In the genomic region with DNA sequence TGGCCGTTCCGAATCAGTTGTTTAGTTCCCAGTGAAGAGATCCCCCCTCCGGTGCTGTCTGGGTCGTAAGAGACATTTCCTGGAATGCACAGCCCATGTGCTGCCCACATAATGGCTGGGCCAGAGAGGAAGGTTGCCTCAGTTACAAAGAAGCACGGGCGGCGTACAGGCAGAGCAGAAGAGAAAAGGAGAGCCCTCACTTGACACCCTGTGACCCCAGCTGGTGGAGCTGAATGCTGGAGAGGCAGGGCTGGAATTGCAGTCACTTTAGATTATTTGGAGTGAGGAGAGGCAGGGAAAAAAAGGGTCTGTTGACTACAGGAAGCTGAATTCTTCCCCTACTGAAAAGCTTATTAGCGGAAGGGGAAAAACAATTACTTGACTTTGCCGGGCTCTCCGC, we compare ENCODE assay signal across 9 mouse cellular contexts.
DNase-seq lines count a peak whose midpoint lies in the region; ATAC-seq and TF ChIP-seq lines count a peak whose summit lies in the region.
"Had no signal": no experiment of that assay in that cellular context is flagged by ENCODE, and none has a peak within 500 bp of the region (broad histone marks: within the 10 kb centered on the region; RNA-seq: fewer than 3 reads in every experiment).

No protein-coding gene starts in this region.

- H3K4me3 ChIP-seq in forebrain, embryonic 11.5 days (ENCODE audit: low read depth, low read length), result no peak overlapping the region
- no peak overlapping the region for H3K4me3 ChIP-seq in forebrain, postnatal 0 days (ENCODE audit: low read depth, low read length)
- no peak overlapping the region for H3K4me3 ChIP-seq in liver, embryonic 11.5 days (ENCODE audit: low read depth, low read length)
- H3K4me3 ChIP-seq in liver, postnatal 0 days (ENCODE audit: low read depth, low read length), result no peak overlapping the region
- no peak overlapping the region for H3K4me3 ChIP-seq in forebrain, embryonic 14.5 days (ENCODE audit: low read depth, low read length)
- H3K4me3 ChIP-seq in midbrain, embryonic 14.5 days (replicated peaks; ENCODE audit: low read depth, low read length), result no peak overlapping the region

- peaks cover 5% of the 10 kb centered on the region; the same call in 1 of the 2 replicates for H3K27me3 ChIP-seq in forebrain, embryonic 11.5 days (ENCODE audit: control insufficient read depth, insufficient read depth, low read length)
- H3K27me3 ChIP-seq in forebrain, postnatal 0 days (ENCODE audit: insufficient read depth, low read length), result no peaks in the 10 kb centered on the region
- no peaks in the 10 kb centered on the region for H3K27me3 ChIP-seq in liver, embryonic 11.5 days (replicated peaks; ENCODE audit: control insufficient read depth, insufficient read depth, low read length)
- H3K27me3 ChIP-seq in liver, postnatal 0 days (ENCODE audit: insufficient read depth, low read length), result no peaks in the 10 kb centered on the region
- no peaks in the 10 kb centered on the region; the same call in 1 of the 2 replicates for H3K27me3 ChIP-seq in forebrain, embryonic 14.5 days (replicated peaks; ENCODE audit: control insufficient read depth, insufficient read depth, low read length)
- peaks cover 4% of the 10 kb centered on the region; the same call in 1 of the 2 replicates for H3K27me3 ChIP-seq in midbrain, embryonic 14.5 days (ENCODE audit: control insufficient read depth, insufficient read depth, low read length)

- peak; percentile 61; the same call in 1 of the 2 replicates for ATAC-seq in forebrain, embryonic 11.5 days (replicated peaks; ENCODE audit: low FRiP score)
- no peak for ATAC-seq in forebrain, postnatal 0 days
- ATAC-seq in liver, embryonic 11.5 days (replicated peaks; ENCODE audit: low FRiP score), result no peak
- no peak for ATAC-seq in liver, postnatal 0 days
- no peak for ATAC-seq in forebrain, embryonic 14.5 days
- no peak for ATAC-seq in midbrain, embryonic 14.5 days (ENCODE audit: low FRiP score, low TSS enrichment)

- H3K27ac ChIP-seq in forebrain, embryonic 11.5 days (ENCODE audit: low read depth, low read length), result no peak overlapping the region; the same call in 1 of the 2 replicates
- H3K27ac ChIP-seq in forebrain, postnatal 0 days (ENCODE audit: low read depth, low read length), result no peak overlapping the region
- H3K27ac ChIP-seq in liver, embryonic 11.5 days (ENCODE audit: low read depth, low read length), result peak overlapping the region; percentile 8
- no peak overlapping the region for H3K27ac ChIP-seq in liver, postnatal 0 days (ENCODE audit: low read depth)
- H3K27ac ChIP-seq in forebrain, embryonic 14.5 days (ENCODE audit: low read depth, low read length), result 0 out of 2 replicates have a peak overlapping the region, but pooled peaks have one; percentile 18
- H3K27ac ChIP-seq in midbrain, embryonic 14.5 days (replicated peaks; ENCODE audit: low read depth, low read length), result peak overlapping the region; percentile 60
- H3K27ac ChIP-seq: liver, embryonic 14.5 days had no signal

- H3K9ac ChIP-seq in forebrain, embryonic 11.5 days (ENCODE audit: low read length), result no peak overlapping the region
- H3K9ac ChIP-seq in forebrain, postnatal 0 days, result no peak overlapping the region
- no peak overlapping the region for H3K9ac ChIP-seq in liver, embryonic 11.5 days (ENCODE audit: low read depth, low read length)
- no peak overlapping the region for H3K9ac ChIP-seq in liver, postnatal 0 days (replicated peaks)
- 0 out of 2 replicates have a peak overlapping the region, but pooled peaks have one; percentile 4 for H3K9ac ChIP-seq in forebrain, embryonic 14.5 days (ENCODE audit: low read length)
- H3K9ac ChIP-seq in midbrain, embryonic 14.5 days (replicated peaks; ENCODE audit: low read length), result no peak overlapping the region; the same call in 1 of the 2 replicates
- H3K9ac ChIP-seq: liver, embryonic 14.5 days had no signal

- no peak overlapping the region for H3K4me2 ChIP-seq in forebrain, embryonic 11.5 days (ENCODE audit: low read depth, low read length, severe bottlenecking)
- H3K4me2 ChIP-seq in forebrain, postnatal 0 days (ENCODE audit: low read depth), result no peak overlapping the region
- H3K4me2 ChIP-seq in liver, embryonic 11.5 days, result no peak overlapping the region
- H3K4me2 ChIP-seq in liver, postnatal 0 days (ENCODE audit: low read depth, low read length), result no peak overlapping the region
- no peak overlapping the region for H3K4me2 ChIP-seq in forebrain, embryonic 14.5 days (ENCODE audit: low read length)
- peak overlapping the region; percentile 24 for H3K4me2 ChIP-seq in midbrain, embryonic 14.5 days (ENCODE audit: low read length)

- H3K9me3 ChIP-seq in forebrain, embryonic 11.5 days (ENCODE audit: control insufficient read depth, low read length), result no peaks in the 10 kb centered on the region
- H3K9me3 ChIP-seq in forebrain, postnatal 0 days (ENCODE audit: low read length), result no peaks in the 10 kb centered on the region
- H3K9me3 ChIP-seq in liver, embryonic 11.5 days (ENCODE audit: control insufficient read depth, low read length), result no peaks in the 10 kb centered on the region
- no peaks in the 10 kb centered on the region for H3K9me3 ChIP-seq in liver, postnatal 0 days (ENCODE audit: low read length)
- no peaks in the 10 kb centered on the region for H3K9me3 ChIP-seq in forebrain, embryonic 14.5 days (replicated peaks; ENCODE audit: control insufficient read depth, low read length)
- no peaks in the 10 kb centered on the region for H3K9me3 ChIP-seq in midbrain, embryonic 14.5 days (ENCODE audit: control insufficient read depth, low read length)

- TF ChIP-seq EP300 in liver, postnatal 0 days (IDR thresholded peaks at IDR 0.05; ENCODE audit: low read depth), result no peak

- TF ChIP-seq CTCF in forebrain, postnatal 0 days (IDR thresholded peaks at IDR 0.05; ENCODE audit: low read depth), result no peak
- no peak for TF ChIP-seq CTCF in liver, postnatal 0 days (IDR thresholded peaks at IDR 0.05; ENCODE audit: low read depth)

- DNase-seq in forebrain, embryonic 11.5 days (ENCODE audit: low spot score), result no peak
- no peak for DNase-seq in forebrain, postnatal 0 days
- DNase-seq in liver, embryonic 11.5 days (ENCODE audit: low spot score), result no peak
- no peak for DNase-seq in liver, postnatal 0 days
- no peak for DNase-seq in forebrain, embryonic 14.5 days (ENCODE audit: low spot score)
- no peak for DNase-seq in midbrain, embryonic 14.5 days
- DNase-seq in right cerebral cortex, adult 2 months (ENCODE audit: low spot score in 2 of 2), result no peak
- DNase-seq in layer of hippocampus, adult 11-12 months (ENCODE audit: low spot score), result no peak

- WGBS in forebrain, embryonic 11.5 days, result 16% methylated on average over 10 of the region's 10 CpGs
- 33% methylated on average over 10 of the region's 10 CpGs for whole genome bisulfite sequencing in forebrain, postnatal 0 days
- WGBS in liver, embryonic 11.5 days, result 64% methylated on average over 10 of the region's 10 CpGs
- 72% methylated on average over 10 of the region's 10 CpGs for WGBS in liver, postnatal 0 days (ENCODE audit: insufficient replicate concordance)
- WGBS in forebrain, embryonic 14.5 days, result 34% methylated on average over 10 of the region's 10 CpGs
- 12% methylated on average over 10 of the region's 10 CpGs for WGBS in midbrain, embryonic 14.5 days

- H3K36me3 ChIP-seq in forebrain, embryonic 11.5 days (ENCODE audit: control insufficient read depth, insufficient read depth, low read length), result no peaks in the 10 kb centered on the region
- no peaks in the 10 kb centered on the region for H3K36me3 ChIP-seq in forebrain, postnatal 0 days (ENCODE audit: insufficient read depth)
- H3K36me3 ChIP-seq in liver, embryonic 11.5 days (ENCODE audit: control insufficient read depth, insufficient read depth, low read length), result no peaks in the 10 kb centered on the region
- no peaks in the 10 kb centered on the region for H3K36me3 ChIP-seq in liver, postnatal 0 days (replicated peaks; ENCODE audit: insufficient read depth, low read length)
- H3K36me3 ChIP-seq in forebrain, embryonic 14.5 days (ENCODE audit: control insufficient read depth, insufficient read depth, low read length), result no peaks in the 10 kb centered on the region
- no peaks in the 10 kb centered on the region for H3K36me3 ChIP-seq in midbrain, embryonic 14.5 days (ENCODE audit: control insufficient read depth, insufficient read depth, low read length)

- H3K4me1 ChIP-seq in forebrain, embryonic 11.5 days (replicated peaks; ENCODE audit: control insufficient read depth, insufficient read depth, low read length), result peaks cover 23% of the 10 kb centered on the region
- H3K4me1 ChIP-seq in forebrain, postnatal 0 days (ENCODE audit: insufficient read depth), result 0 out of 2 replicates have a peak, but pooled peaks cover 25% of the 10 kb centered on the region
- peaks cover 9% of the 10 kb centered on the region for H3K4me1 ChIP-seq in liver, embryonic 11.5 days (replicated peaks; ENCODE audit: control insufficient read depth, insufficient read depth, low read length)
- H3K4me1 ChIP-seq in liver, postnatal 0 days (ENCODE audit: insufficient read depth), result peaks cover 4% of the 10 kb centered on the region; the same call in 1 of the 2 replicates
- H3K4me1 ChIP-seq in forebrain, embryonic 14.5 days (ENCODE audit: control insufficient read depth, insufficient read depth, low read length), result peaks cover 20% of the 10 kb centered on the region
- H3K4me1 ChIP-seq in midbrain, embryonic 14.5 days (ENCODE audit: control insufficient read depth, insufficient read depth, low read length), result peaks cover 88% of the 10 kb centered on the region

Comparison
In these comparisons a context has a peak if more than half of its experiments do, and no peak if none do; other contexts are left out.
1. H3K27ac ChIP-seq: peak in liver, embryonic 11.5 days (single experiment), forebrain, embryonic 14.5 days (single experiment) and midbrain, embryonic 14.5 days (single experiment); none in forebrain, embryonic 11.5 days (single experiment), forebrain, postnatal 0 days (single experiment) and liver, postnatal 0 days (single experiment).